Mouse (Mus musculus): ENCODE measurements around the gene Pcyt1a.
A peak's percentile ranks its signal among the peaks of the same experiment; 100 is the strongest.

The Pcyt1a gene

DNA sequence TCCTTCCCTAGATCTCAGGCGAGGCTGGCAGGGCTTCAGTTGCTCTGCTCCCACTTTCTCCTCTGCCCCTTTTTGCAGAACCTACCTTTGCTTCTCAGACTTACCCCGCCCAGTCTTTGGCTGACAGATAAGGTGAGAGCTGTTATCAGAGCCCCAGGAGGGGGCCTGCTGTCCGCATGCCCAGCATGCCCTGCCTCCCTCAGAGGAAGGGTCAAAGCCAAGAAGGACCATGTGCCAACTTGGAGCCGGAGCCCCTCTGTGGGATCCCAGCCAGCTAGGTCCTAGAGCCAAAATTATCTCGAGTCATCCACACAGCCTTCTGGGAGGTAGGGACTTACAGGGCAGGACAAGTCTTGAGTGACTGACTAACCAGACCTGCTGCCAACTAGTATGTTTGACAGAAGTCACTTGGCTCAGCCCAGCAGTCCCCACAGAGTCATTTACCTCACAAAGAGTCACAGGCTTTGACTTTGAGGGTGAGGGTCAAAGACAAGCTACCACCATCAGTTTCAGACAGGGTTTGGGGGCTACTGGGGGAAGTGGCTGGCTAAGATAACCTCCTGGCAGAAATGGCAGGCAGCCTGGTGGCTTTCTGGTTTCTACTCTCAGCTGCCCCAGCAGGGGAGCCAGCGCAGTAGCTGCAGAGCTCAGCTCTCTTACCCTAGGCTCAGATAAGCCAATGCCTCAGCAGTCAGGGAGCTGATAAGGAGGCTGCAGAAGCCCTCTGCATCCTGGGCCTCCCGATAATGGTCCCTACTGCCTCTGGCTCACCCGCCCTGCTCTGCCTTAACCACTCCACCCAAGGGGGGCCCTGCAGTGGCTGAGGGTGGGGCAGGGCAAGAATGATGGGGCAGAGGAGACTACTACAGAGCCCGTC, 78.6 kb downstream of the Pcyt1a start:
- no peak for DNase-seq (ENCODE audit: low read depth, low spot score)

- DNase-seq (ENCODE audit: low read depth, low spot score) = no peak
Measured at GRCm38 (mm10) chr16:32510399-32511337, 79.9 kb downstream of the Pcyt1a start.

- no peak for DNase-seq (ENCODE audit: low read depth, low spot score)
Measured at GRCm38 (mm10) chr16:32511338-32511734, 80.6 kb downstream of the Pcyt1a start.

- DNase-seq (ENCODE audit: low read depth, low spot score) = no peak
Measured at GRCm38 (mm10) chr16:32511827-32512490, 81.2 kb downstream of the Pcyt1a start.

GRCm38 (mm10) chr16:32512921-32513320, 82.2 kb downstream of the Pcyt1a start:
- no peak for DNase-seq (ENCODE audit: low read depth, low spot score)

- no peak for DNase-seq (ENCODE audit: low read depth, low spot score)
Measured at GRCm38 (mm10) chr16:32513401-32513800, 82.7 kb downstream of the Pcyt1a start.

DNA sequence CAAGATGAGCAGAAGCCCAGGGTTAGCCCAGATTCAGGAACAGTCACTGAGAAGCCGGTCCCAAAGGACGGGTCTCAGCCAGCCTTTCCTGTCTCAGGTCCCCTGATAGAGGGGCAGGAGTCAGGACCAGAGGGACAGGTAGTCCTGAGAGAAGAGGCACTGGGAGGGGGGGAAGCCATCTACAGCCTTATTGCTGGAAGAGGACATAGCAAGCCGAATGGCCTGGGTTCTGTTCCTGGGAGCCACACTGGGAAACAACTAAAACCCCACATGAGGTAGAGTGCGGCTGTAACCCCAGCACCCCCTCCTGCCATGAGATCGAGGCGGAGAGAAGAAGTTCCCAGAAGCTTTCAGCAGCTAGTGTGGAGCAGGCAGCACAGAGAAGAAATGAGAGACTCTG, 83.2 kb downstream of the Pcyt1a start:
- DNase-seq (ENCODE audit: low read depth, low spot score) = no peak

- DNase-seq (ENCODE audit: low read depth, low spot score) = peak; percentile 51
Measured at GRCm38 (mm10) chr16:32516006-32516962, 85.6 kb downstream of the Pcyt1a start.

DNA sequence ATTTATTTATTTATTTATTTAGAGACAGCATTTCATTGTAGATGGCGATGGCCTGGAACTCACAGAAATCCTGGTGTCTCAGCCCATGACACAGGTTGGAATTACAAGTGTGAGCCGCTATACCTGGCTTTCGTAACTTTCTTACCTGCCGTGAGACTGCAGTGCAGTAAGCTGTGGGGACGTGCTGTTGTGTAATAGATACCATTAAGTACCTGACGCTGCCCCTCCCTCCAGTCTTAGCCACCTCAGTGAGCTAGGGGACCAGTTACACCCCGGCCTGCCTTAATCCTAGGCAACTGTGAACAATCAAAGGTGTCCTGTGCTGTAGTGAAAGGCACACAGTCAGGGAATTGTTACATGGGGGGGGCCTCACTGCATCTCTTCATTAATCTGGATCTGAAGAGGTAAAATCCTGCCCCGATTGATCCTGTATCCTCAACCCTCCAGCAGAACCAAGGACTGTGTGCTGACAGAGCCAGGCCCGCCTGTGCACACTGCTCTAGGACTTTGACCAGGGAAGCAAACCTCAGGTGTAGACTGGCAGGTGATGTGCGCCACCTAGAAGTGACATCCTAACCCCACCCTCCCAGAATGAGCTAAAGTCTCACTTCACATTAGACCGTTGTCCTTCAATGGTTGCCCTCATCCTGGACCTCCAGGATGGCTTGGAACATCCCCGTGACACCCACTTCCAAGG, 87.2 kb downstream of the Pcyt1a start:
- DNase-seq (ENCODE audit: low read depth, low spot score) = no peak

DNA sequence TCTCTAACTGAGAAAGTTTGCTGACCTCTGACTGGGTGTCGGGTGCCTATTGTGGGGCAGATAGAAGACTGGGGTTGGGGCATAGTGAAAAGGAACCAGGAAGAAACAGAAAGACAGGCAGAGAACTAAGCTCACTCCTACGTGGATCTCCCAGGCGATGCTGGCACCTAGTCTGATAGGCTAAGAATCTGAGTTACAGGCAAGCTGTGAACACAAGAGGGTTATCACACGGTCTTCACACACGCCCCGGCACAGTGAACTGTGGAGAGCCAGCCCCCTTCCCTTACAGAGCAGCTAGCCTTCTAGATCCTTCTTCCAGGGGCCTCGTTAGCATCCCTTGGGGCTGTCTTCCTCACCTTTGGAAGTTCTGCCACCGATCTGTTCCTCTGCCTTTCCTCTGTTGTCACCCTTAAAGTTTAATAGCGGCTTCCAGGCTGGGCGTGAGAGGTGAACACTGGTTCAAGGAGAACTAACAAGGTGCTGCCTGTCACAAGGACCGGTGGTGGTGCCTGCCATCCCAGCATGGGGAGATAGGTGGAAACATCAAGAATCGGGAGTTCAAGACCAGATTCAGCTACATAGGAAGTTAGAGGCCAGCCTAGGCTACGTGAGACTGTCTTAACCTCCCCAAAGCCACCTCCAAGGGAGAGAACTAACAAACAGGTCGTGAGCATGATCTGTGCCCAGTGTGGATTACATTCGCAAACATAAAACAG, 89.1 kb downstream of the Pcyt1a start:
- DNase-seq (ENCODE audit: low read depth, low spot score) = no peak

DNA sequence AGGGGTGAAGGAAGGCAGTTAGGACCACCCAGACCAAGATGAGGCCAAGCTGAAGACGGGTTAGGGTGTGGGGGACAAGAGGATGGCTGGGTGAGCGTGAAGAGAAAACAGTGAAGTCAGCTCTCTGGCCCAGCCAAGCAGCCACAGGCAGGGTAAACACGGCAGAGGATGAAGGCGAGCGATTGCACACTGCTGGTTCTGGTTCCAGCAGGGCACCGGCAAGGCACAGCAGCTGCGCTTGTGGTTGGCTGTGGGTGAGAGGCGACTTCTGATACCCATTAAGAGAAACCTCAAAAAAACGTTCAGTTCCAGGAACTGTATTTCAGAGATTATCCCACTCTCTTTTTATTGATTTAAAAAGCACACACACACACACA, 89.6 kb downstream of the Pcyt1a start:
- no peak for DNase-seq (ENCODE audit: low read depth, low spot score)

- DNase-seq (ENCODE audit: low read depth, low spot score) = no peak
Measured at GRCm38 (mm10) chr16:32522578-32523194, 92.0 kb downstream of the Pcyt1a start.

DNA sequence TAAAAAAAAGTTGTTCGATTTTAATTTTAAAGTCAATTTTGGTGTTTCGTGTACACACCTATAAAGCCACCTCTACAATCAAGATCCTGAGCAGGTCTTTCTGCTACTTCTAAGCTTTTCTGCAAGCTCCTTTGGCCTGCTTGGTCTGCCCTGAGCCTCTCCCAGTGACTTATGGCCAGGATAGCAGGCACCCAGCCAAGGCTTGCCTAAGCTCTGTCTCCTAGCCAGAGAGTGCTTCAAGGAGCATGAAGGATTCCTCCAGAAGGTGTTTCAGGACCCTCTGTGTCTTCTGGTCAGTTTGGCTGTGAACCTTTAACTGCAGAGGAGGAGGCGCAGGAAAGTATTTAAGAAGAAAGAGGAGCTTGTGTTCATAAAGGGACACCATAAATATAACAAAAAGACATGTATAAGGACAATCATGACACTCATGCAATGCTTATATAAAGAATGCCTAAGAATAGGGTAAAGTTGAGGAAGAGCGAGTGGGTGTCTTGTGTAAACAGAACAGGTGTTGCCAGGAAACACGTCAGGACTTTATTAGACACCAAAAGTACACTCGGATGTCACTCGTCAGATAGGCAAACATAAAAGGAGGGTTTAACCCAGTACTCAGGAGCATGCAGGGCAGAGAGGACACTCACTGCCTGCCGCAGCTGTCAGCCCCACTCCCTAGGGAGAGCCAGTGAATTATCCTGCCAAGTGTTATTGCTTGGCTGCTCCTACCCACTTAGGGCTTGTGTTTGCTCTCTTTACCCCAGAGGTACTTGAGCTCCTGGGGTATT, 92.9 kb downstream of the Pcyt1a start:
- no peak for DNase-seq (ENCODE audit: low read depth, low spot score)

GRCm38 (mm10) chr16:32524244-32524615, 93.5 kb downstream of the Pcyt1a start:
- DNase-seq (ENCODE audit: low read depth, low spot score) = no peak

Data from retina, adult 2 months (tissue).